Mouse (Mus musculus) embryonic facial prominence, embryonic 11.5 days (tissue): ENCODE results near the gene Upf1. TPM values are rescaled to one million over a fixed set of nuclear protein-coding genes. Genes with fewer than 3 reads are reported as not detected.

ENCODE experiments used
- ATAC-seq: fragments of 200-750 bp; cut with Nextera tagmentation; replicated peaks from 2 replicates; pipeline ENCODE4 v1.8.0; 2017; ENCODE audit warnings: low read depth; ENCODE audit not compliant: insufficient number of reproducible peaks, low FRiP score, low TSS enrichment
- DNase-seq: peaks from one replicate; pipeline ENCODE4 v3.0.0-alpha.2; 2015; ENCODE audit warnings: low spot score
- H3K27ac ChIP-seq: fragments of 300-500 bp; sonication (generic); replicated peaks from 2 replicates; pipeline ENCODE4 v1.5.1; 2014; ENCODE audit warnings: mild to moderate bottlenecking, low read depth, low read length, control low read depth
- H3K27me3 ChIP-seq: fragments of 300-500 bp; sonication (generic); 2 replicates; pipeline ENCODE4 v1.6.1; 2014; ENCODE audit warnings: mild to moderate bottlenecking, low read length, moderate library complexity, mixed read lengths; ENCODE audit not compliant: control insufficient read depth, insufficient read depth
- H3K36me3 ChIP-seq: fragments of 300-500 bp; sonication (generic); replicated peaks from 2 replicates; pipeline ENCODE4 v1.6.1; 2014; ENCODE audit warnings: low read depth, mild to moderate bottlenecking, low read length, moderate library complexity, mixed read lengths; ENCODE audit not compliant: control insufficient read depth, insufficient read depth
- H3K4me1 ChIP-seq: fragments of 300-500 bp; sonication (generic); 2 replicates; pipeline ENCODE4 v1.6.1; 2014; ENCODE audit warnings: low read length, mixed read lengths; ENCODE audit not compliant: control insufficient read depth, insufficient read depth
- H3K4me2 ChIP-seq: fragments of 300-500 bp; sonication (generic); 2 replicates; pipeline ENCODE4 v1.6.1; 2014; ENCODE audit warnings: low read depth, mild to moderate bottlenecking, control low read depth, low read length, moderate library complexity
- H3K4me3 ChIP-seq: fragments of 300-500 bp; sonication (generic); 2 replicates; pipeline ENCODE4 v1.5.1; 2014; ENCODE audit warnings: low read depth, low read length, control low read depth
- H3K9ac ChIP-seq: fragments of 300-500 bp; sonication (generic); replicated peaks from 2 replicates; pipeline ENCODE4 v1.6.1; 2014; ENCODE audit warnings: mild to moderate bottlenecking, control low read depth, low read length
- H3K9me3 ChIP-seq: fragments of 300-500 bp; sonication (generic); replicated peaks from 2 replicates; pipeline ENCODE4 v1.6.1; 2016; ENCODE audit warnings: mild to moderate bottlenecking, low read length, inconsistent platforms, mixed read lengths; ENCODE audit not compliant: control insufficient read depth
- WGBS: fragments of 180-500 bp; shearing (Covaris S2); extraction: QIAGEN DNeasy Blood & Tissue Kit; methylation state at CpG from one replicate; pipeline ENCODE4 v1.1.7; 2014; 5-methylcytosine and 5-hydroxymethylcytosine counted together
- polyA plus RNA-seq: library from polyadenylated mRNA; unstranded; fragments of >200 nt; fragmentation: Nextera tagmentation; extraction: Ambion mirVana; gene quantifications from 2 replicates; pipeline ENCODE4 v1.2.1, GENCODE M21; 2014

Upf1 gene
- polyA plus RNA-seq, 1 experiment from 2014 or later = 21.0 TPM

DNA sequence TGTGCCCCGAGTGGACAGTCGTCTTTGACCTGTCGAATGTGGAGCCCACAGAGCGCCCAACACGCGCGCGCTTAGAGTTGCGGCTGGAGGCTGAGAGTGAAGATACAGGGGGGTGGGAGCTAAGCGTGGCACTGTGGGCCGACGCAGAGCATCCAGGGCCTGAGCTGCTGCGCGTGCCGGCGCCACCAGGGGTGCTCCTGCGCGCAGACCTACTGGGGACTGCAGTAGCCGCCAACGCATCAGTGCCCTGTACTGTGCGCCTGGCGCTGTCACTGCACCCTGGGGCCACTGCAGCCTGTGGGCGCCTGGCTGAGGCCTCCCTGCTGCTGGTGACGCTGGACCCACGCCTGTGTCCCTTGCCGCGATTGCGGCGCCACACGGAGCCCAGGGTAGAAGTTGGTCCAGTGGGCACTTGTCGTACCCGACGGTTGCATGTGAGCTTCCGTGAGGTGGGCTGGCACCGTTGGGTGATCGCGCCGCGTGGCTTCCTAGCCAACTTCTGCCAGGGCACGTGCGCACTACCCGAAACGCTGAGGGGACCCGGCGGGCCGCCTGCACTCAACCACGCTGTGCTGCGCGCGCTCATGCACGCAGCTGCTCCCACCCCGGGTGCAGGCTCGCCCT, 22.2 kb downstream of the Upf1 start:
- Histone ChIP-seq H3K36me3 (peaks cover 23% of the 10 kb centered on the region), H3K27me3 (no peaks in the 10 kb centered on the region), H3K27ac (no peak overlapping the region; the same call in 1 of the 2 replicates), H3K4me3 (peak overlapping the region; percentile 8; the same call in 1 of the 2 replicates), H3K4me2 (peak overlapping the region; percentile 34), H3K9me3 (no peaks in the 10 kb centered on the region), H3K9ac (peak overlapping the region; percentile 50), H3K4me1 (peaks cover 12% of the 10 kb centered on the region)
- WGBS = 30% methylated on average over 53 of the region's 53 CpGs
- DNase-seq = peak; percentile 81
- peak; percentile 63 for ATAC-seq

DNA sequence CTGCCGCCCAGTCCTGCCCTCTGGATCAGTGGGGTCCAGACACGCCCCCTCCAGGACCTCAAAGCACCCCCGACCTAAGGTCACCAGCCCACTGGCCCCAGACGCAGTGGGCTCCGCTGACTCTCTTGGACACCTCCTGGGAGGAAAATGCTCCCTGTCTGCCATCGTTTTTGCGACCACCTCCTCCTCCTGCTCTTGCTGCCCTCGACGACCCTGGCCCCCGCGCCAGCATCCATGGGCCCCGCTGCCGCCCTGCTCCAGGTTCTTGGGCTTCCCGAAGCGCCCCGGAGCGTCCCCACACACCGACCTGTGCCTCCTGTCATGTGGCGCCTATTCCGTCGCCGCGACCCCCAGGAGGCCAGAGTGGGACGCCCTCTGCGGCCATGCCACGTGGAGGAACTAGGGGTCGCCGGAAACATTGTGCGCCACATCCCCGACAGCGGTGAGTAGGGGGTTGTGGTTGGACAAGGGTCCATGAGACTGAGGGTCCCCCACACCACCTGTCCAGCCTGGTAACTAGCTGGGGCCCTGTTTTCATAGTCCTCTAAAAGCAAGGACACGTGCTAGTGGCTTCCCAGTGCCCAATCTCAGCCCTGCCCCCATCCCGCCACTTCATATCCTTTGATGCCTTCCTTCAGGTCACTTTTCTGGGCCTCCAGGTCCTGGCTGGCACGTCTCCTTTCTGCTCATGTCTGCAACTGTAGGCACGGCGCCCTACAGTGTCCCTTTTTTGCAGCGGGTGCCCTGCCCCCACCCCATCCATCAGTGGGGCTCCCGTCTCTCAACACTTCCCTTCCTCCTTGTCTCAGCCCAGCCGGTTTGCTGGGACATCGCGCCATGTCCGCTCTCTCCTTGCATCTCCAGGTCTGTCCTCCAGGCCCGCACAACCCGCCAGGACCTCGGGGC, 23.0 kb downstream of the Upf1 start:
- Histone ChIP-seq H3K4me1 (peaks cover 12% of the 10 kb centered on the region), H3K27ac (no peak overlapping the region), H3K4me3 (peak overlapping the region; percentile 8; the same call in 1 of the 2 replicates), H3K9ac (peak overlapping the region; percentile 50), H3K36me3 (peaks cover 18% of the 10 kb centered on the region), H3K4me2 (peak overlapping the region; percentile 34), H3K9me3 (no peaks in the 10 kb centered on the region), H3K27me3 (no peaks in the 10 kb centered on the region)
- DNase-seq (peak; percentile 38), ATAC-seq (peak; percentile 19)
- 5% methylated on average over 45 of the region's 45 CpGs for WGBS

DNA sequence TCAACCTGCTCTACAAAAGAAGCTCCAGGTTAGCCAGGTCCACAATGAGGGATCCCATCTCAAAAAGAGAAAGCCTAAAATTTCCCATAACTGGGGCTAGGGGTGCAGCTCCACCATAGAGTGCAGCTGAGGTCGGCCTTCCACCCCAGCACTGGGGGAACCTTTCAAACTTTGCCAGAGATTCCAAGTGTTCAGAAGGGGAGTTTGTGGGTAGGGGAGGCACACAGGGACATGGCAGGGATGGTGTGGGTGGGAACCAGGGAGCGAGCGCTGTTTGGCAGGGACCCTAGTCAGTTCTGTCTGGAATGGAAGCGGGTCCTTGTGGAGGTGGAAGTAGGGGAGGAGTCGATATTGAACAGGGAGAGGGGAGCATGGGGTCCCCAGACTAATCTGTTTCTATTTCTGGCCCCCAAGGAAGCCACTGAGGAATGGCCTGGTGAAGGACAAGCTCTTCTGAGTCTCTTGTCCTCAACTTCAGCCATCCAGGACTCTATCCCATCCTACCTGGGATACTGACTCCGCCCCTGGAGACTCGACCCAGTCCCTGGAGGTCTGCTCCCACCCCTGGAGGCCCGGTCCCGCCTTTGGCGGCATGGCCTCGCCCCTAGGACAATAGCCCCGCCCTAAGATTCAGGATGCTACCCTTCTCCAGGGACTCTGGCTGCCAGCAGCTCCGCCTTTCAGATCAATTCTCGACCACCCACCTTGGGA, 23.8 kb downstream of the Upf1 start, which contains the start of gene Gdf1:
Gene Gdf1, plus strand, starts transcription at position 694 of the 711 bp plus-strand sequence.
- ATAC-seq (no peak), DNase-seq (peak; percentile 40)
- WGBS = 25% methylated on average over 14 of the region's 14 CpGs
- Histone ChIP-seq H3K4me1 (peaks cover 12% of the 10 kb centered on the region), H3K27ac (no peak within 1 kb of the TSS), H3K27me3 (no peaks in the 10 kb centered on the region), H3K4me3 (peak within 1 kb of the TSS; percentile 8; the same call in 1 of the 2 replicates), H3K4me2 (peak within 1 kb of the TSS; percentile 34), H3K36me3 (peaks cover 11% of the 10 kb centered on the region), H3K9ac (peak within 1 kb of the TSS; percentile 50), H3K9me3 (no peaks in the 10 kb centered on the region)

DNA sequence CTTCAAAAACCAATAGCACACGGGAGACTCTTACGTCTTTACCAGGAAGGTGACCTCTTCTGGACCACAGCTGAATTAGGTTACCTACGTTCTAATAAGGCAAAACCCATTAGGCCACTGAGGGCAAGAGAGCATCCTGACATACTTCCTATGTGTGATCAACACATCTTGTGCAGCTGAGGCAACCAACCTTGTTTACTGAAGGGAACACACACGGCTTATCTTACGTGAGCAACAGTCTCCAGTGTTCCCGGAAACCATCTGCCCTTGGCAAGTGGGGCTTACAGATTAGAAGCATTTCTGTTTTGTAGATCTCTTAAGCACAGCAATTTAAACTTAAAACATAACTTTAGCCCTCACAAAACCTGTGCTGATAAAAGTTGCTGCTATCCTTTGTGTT, 25.6 kb downstream of the Upf1 start:
- Histone ChIP-seq H3K9ac (no peak overlapping the region), H3K36me3 (peaks cover 1% of the 10 kb centered on the region), H3K27ac (no peak overlapping the region), H3K4me1 (peaks cover 12% of the 10 kb centered on the region), H3K27me3 (no peaks in the 10 kb centered on the region), H3K4me3 (no peak overlapping the region), H3K9me3 (no peaks in the 10 kb centered on the region), H3K4me2 (no peak overlapping the region)
- ATAC-seq = no peak
- 95% methylated on average over 6 of the region's 6 CpGs for WGBS
- no peak for DNase-seq

DNA sequence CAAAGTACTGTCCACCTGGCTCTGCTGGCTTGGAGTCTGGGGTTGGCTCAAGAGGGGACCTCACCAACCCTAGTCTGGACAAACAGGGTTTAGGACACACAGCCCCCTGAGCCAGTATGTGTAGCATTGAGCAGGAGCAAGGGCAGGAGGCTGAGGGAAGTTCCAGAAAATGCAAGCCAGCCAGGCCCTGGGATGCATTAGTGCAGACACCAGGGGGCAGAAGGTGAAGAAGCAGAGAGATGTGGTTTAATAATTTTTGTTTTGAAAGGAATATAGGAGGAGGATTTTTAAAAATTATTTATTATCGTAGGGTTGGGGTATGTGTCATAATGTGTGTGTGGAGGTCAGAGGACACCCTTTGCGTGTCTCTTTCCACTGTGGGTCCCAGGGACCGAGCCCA, 29.4 kb downstream of the Upf1 start:
- Histone ChIP-seq H3K4me2 (no peak overlapping the region), H3K36me3 (no peaks in the 10 kb centered on the region), H3K9ac (no peak overlapping the region), H3K27me3 (no peaks in the 10 kb centered on the region), H3K4me3 (no peak overlapping the region), H3K9me3 (no peaks in the 10 kb centered on the region), H3K4me1 (no peaks in the 10 kb centered on the region), H3K27ac (no peak overlapping the region)
- WGBS = 87% methylated on average over 3 of the region's 3 CpGs
- ATAC-seq (no peak), DNase-seq (no peak)

DNA sequence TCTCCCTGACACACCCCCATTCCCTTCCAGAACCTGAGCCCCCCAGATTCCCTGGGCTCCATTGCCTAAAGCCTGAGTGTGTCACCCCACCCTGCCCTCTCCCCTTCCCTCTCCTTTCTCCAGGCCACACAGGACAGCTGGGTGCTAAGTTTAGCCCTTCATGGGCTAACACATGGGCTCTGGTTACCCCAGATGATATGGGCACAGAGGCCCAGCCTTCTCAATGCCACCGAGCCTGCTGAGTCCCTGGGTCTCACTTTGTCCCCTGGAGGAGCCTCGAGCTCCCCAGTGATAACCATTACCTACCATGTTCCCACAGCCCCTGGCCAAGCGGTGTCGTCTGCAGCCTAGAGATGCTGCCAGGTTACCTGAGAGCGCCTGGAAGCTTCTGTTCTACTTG, 35.2 kb downstream of the Upf1 start:
- Histone ChIP-seq H3K9me3 (no peaks in the 10 kb centered on the region), H3K4me2 (no peak overlapping the region), H3K4me3 (no peak overlapping the region), H3K27ac (no peak overlapping the region), H3K4me1 (peaks cover 7% of the 10 kb centered on the region), H3K27me3 (no peaks in the 10 kb centered on the region), H3K36me3 (peaks cover under 1% of the 10 kb centered on the region), H3K9ac (no peak overlapping the region)
- WGBS = 84% methylated on average over 5 of the region's 5 CpGs
- ATAC-seq = no peak
- no peak for DNase-seq

DNA sequence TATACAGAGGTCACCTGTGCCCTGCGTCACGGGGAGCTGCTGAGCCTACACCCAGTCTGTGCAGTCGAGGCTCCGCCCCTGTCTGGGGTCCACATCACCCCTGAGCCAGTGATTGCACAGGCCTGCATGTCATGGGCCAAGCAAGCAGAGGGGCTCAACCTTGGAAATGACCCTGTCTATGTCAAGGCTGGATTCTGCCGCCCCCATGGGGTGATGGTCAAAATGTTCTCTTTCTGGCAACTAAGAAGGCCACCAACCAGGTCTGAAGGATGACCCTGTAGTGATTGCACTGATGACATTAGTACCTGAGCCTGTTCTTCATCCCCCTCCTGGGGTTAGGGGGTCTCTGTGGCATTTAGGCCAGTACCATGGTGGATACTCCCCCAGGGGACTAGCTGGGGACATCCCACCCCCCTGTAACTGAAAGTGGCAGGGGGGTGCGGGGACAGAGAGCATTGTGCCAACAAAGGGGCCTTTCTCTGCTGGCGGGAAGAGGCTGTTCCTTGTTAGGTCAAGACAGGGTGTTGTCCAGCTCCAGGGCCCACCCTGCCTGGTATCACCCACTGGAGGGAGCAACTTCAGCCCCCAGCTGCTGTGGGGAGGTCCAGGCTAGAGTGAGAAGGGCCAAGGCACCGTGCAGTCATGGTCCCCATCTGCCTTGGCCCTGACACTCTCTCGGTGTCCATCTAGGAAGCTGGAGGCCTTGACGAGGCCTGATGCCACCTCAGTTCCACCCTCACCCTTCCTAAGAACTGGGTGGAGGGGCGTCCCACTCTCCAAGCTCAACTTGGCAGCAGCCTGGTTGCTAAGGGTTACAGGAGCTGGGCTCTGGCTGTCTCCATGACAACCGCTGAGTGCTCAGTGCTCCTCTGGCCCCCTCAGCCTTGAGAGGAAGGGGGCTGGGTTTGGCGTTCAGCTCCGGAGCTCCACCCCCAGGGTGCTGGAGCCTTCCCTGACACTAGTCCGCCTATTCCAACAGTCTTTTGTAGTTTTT, 36.3 kb downstream of the Upf1 start:
- H3K9me3 ChIP-seq = no peaks in the 10 kb centered on the region
- no peaks in the 10 kb centered on the region for H3K27me3 ChIP-seq
- ATAC-seq (peak; percentile 76), DNase-seq (peak; percentile 95)
- peak overlapping the region; percentile 58 for H3K9ac ChIP-seq
- peak overlapping the region; percentile 52 for H3K4me3 ChIP-seq
- H3K4me1 ChIP-seq = peaks cover 7% of the 10 kb centered on the region
- H3K36me3 ChIP-seq = peaks cover 3% of the 10 kb centered on the region
- 8% methylated on average over 15 of the region's 15 CpGs for WGBS
- H3K27ac ChIP-seq = peak overlapping the region; percentile 62
- H3K4me2 ChIP-seq = peak overlapping the region; percentile 76
